Mouse (Mus musculus) MN1 (cell line): ENCODE measurements at regions not wholly inside any gene's neighbourhood (a gene's known extent, or its start where the extent isn't known, plus 50 kb on each side); places are given as distances from the start of the nearest gene placed in this dataset.

Source experiments
- DNase-seq: peaks from one replicate; pipeline ENCODE4 v3.0.0-alpha.2; 2016; ENCODE audit warnings: low spot score

DNA sequence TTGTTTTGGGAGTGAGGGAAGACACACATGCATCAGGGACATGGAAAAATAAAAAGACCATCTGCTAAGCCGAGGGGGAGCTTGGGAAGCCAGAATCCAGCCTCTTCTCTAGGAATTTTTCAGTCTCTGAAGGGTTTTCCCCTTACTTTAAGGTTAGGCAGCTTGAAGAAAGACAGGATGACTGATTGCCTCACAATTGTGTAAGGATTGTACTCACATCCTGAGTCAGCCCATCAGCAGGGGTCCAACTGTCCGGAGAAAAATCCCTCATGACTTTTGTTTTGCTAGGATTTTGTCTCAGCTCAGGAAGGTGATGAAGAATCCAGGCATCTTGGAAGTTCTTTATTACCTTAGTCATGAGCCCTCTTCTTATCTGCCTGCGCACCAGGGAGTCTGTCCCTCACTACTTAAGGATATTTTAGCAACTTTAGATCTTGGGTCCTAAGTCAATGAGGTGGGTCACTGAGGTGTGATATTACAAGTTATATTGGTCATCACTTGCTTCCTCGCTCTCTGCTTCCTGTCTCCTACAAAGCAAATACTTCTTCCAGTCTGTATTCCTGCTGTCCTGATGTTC is 65.8 kb upstream of the Bmp2k start:
- no peak for DNase-seq

DNA sequence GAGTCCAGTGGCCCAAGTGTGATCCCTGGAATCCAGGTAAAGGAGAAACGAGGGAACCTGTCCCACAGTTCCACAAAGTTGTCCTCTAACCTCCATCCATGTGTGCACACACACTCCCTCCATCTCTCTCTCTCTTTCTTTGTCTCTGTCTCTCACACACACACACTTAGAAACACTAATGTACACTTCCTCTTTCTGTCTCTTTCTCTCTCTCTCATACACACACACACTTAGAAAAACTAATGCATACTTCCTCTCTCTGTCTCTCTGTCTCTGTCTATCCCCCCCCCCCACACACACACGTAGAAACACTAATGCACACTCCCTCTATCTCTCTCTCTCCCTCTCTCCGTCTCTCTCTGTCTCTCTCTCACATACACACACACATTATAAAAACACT is 61.2 kb upstream of the Bmp2k start:
- no peak for DNase-seq

DNA sequence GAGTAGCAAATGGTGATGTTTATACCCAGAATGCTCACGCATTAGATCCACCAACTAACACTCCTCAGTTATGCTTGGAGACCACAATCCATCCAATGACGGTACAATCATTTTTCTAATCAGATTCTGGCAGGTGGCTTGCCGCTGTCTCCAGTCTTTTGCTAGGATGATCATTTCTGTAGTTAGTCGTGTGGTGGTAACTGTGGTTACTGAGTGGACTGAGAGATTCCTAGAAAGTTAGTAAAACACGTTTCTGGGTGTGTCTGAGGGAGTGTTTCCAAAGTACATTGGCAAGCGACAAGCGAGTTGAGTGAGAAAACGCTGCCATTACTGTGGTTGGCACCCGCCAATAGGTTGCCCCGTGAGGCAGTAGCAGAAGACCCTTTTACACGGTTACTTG is 58.8 kb upstream of the Bmp2k start:
- no peak for DNase-seq

DNA sequence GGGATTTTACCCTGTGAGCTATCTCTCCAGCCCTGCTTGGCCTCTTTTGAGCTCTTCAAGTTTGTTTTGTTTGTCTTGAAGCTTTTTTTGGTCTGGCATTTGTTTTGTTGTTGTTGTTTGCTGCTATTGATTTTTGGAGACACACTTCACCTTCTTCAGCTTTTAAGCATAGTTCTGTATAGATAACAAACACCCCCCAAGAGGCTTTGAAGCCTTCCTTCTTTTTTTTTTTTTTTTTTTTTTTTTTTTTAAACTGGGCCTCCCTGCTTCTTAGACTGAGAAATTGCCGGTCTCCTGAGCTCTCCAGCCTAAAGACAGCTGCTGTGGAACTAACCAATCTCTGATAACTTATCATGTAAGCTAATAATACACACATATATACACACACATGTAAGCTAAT is 58.2 kb upstream of the Bmp2k start:
- no peak for DNase-seq

DNA sequence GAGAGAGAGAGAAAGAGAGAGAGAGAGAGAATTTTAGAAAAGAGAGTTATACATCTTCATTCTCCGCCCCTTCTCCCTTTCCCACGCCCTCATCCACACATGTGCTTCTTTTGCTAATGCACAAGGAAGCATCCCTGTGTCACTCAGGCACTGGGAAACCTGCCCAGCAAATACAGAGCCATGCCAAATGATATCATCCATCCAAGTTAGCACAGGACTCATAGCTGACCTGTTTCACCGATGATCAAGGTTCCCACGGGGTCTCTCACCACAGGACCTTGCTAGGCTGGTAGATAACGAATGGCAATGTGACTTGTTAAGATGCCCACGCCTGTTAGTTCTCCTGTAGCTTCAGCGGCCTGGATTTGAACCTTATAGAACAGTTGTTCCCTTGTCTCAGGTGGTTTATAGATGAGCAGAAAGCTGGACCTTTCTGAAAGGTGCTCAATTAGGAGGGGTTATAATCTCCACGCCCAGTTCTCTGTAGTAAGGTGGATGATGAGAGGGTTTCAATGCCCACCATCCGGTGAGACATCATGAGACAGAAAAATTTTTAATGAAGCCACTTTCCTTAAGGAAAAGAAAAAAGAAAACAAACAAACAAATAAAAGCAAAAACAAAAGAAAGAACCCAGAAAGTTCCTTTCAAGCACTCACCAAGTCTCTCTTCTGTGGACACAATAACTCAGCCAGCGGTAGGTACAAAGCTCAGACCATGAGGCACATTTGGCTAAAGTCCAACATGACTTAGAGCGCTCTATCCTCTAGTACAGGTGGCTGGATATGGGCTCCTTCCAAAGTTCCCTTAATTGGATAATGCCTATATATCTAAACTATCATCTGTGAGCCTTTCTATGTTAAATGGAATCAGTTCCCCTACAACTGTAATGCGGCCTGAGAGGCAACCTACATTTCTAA is 57.1 kb upstream of the Bmp2k start:
- no peak for DNase-seq

DNA sequence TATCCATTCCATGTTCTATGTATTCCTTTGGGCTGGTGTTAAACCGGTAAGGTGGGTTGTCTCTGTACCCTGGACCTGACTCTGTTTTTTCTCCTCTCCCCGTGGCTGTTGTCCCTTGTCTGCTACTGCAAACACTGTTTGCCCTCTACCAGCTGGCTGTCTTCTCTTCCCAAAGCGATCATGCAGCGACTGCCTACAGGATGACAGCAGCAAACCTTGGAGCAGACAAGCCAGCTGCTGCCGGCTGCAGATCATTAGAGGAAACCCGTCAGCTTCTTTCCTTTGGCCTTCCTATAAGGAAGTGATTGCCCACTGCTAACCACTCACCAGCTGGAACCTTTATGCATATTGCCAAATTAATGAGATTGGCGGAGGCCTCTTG is 56.4 kb upstream of the Bmp2k start:
- no peak for DNase-seq

DNA sequence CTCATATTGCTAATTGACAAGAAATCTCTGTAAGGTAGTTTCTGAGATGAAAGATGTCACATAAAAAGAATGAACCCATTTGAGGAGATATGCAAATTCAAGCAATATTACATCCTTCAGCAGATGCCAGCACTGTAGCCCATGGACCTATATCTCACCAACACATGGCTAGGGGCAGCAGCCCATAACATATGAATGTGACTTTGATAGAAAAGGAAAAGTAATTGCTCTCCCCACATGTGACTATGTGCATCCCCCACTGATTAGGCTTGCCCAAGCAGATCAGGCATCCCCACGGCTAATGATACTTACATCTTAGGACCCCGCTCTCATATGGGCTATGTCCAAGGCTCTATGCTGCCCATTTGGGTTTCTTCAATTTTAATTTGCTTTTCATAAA is 56.0 kb upstream of the Bmp2k start:
- no peak for DNase-seq
